Mouse (Mus musculus): ENCODE data around the gene Eef2kmt. TPM values are rescaled to one million over a fixed set of nuclear protein-coding genes. Genes with fewer than 3 reads are reported as not detected.

Gene Eef2kmt
- polyA plus RNA-seq, 1 experiment from 2014 or later: 45.3 TPM

- ATAC-seq (peak; percentile 24), DNase-seq (ENCODE audit: low read depth, low spot score) (no peak)
- CTCF ChIA-PET: interaction anchor here (0.8 to 2.5 kb wide), 8 partner anchors 13 to 141 kb away, joined by 3 to 10 read pairs (median 6); partner anchors contain the start of gene Alg1
- POLR2A ChIA-PET: no interaction called here
- no peaks in the 10 kb centered on the region for H3K27me3 ChIP-seq
- in situ Hi-C loops (cut with MboI; ENCODE audit: low pct_unique_long_range_greater_than_20kb): loop anchor here (5.0 to 10.0 kb wide), 2 partner anchors 34 to 262 kb away; no protein-coding TSS in a partner anchor
- no peak for TF ChIP-seq CTCF (IDR thresholded peaks at IDR 0.05)
Measured at GRCm38 (mm10) chr16:5203200-5203599, 52.6 kb downstream of the Eef2kmt start.

- CTCF ChIA-PET: interaction anchor here (0.8 to 2.5 kb wide), 8 partner anchors 14 to 140 kb away, joined by 3 to 10 read pairs (median 6); partner anchors contain the start of gene Alg1
- POLR2A ChIA-PET: interaction anchor here (1.3 kb wide), 1 partner anchor 52 kb away, joined by 3 read pairs; no protein-coding TSS in a partner anchor
- ATAC-seq (peak; percentile 40), DNase-seq (ENCODE audit: low read depth, low spot score) (no peak)
- no peak for TF ChIP-seq CTCF (IDR thresholded peaks at IDR 0.05)
- H3K27me3 ChIP-seq: no peaks in the 10 kb centered on the region
- in situ Hi-C loops (cut with MboI; ENCODE audit: low pct_unique_long_range_greater_than_20kb): loop anchor here (5.0 to 10.0 kb wide), 2 partner anchors 35 to 262 kb away; no protein-coding TSS in a partner anchor
Measured at GRCm38 (mm10) chr16:5202681-5203080, 53.1 kb downstream of the Eef2kmt start.

- ATAC-seq (peak; percentile 73), DNase-seq (ENCODE audit: low read depth, low spot score) (no peak)
- peaks cover 11% of the 10 kb centered on the region for H3K27me3 ChIP-seq
- CTCF ChIA-PET: interaction anchor here (0.7 to 0.8 kb wide), 2 partner anchors 17 to 35 kb away, joined by 3 read pairs; no protein-coding TSS in a partner anchor
- in situ Hi-C loops (cut with MboI; ENCODE audit: low pct_unique_long_range_greater_than_20kb): no loop called here
- POLR2A ChIA-PET: no interaction called here
- TF ChIP-seq CTCF (IDR thresholded peaks at IDR 0.05): no peak
Measured at GRCm38 (mm10) chr16:5195080-5195479, 60.7 kb downstream of the Eef2kmt start.

Other genes starting within 250 kb of the Eef2kmt start
- gene Smim22, start 248.7 kb downstream of the Eef2kmt start, polyA plus RNA-seq (2021): not detected
- gene Rogdi, start 242.4 kb downstream of the Eef2kmt start, polyA plus RNA-seq (2021): 50.2 TPM
- gene Glyr1, start 206.1 kb downstream of the Eef2kmt start, polyA plus RNA-seq (2021): 102 TPM
- 27.7 TPM for gene Ubn1, start 205.9 kb downstream of the Eef2kmt start, polyA plus RNA-seq (2021)
- gene Ppl, start 123.6 kb downstream of the Eef2kmt start, polyA plus RNA-seq (2021): 0.03 TPM
- gene Sec14l5, start 108.9 kb downstream of the Eef2kmt start, polyA plus RNA-seq (2021): not detected
- gene Nagpa, start 52.0 kb downstream of the Eef2kmt start, polyA plus RNA-seq (2021): 20.2 TPM
- gene AU021092, start 33.7 kb downstream of the Eef2kmt start, polyA plus RNA-seq (2021): 0.21 TPM
- gene Alg1, start 22.4 kb downstream of the Eef2kmt start, polyA plus RNA-seq (2021): 37.4 TPM